Mouse (Mus musculus) right cerebral cortex, postnatal 25 days (tissue): ENCODE measurements around the gene Gale.

Experiments used
- DNase-seq: peaks from one replicate; pipeline ENCODE4 v3.0.0; 2022

The Gale gene

DNA sequence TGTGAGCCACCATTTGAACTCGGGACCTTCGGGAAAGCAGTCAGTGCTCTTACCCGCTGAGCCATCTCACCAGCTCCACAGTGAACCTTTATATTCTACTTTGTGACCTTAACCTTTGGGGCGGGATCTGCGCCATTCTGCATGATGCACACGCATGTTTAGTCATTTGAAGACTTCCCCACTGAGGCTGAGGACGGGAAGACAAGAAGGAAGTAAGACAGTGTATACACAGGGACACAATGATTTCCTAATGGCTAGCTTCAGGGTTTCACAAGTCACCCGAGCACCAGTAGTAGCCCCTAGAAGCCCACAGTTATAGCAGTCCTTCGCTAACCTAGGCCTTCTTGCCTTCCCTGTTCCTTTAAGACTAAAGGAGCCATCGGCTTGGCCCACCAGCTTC, 17.8 kb upstream of the Gale start:
- no peak for DNase-seq

- peak; percentile 93 for DNase-seq
These were observed 17.3 kb upstream of the Gale start, which contains the start of gene Hmgcl for GRCm38 (mm10) chr4:135946278-135946658. Hmgcl (plus strand) TSS chr4:135946448.

GRCm38 (mm10) chr4:135946659-135947301, 16.7 kb upstream of the Gale start:
- no peak for DNase-seq

DNA sequence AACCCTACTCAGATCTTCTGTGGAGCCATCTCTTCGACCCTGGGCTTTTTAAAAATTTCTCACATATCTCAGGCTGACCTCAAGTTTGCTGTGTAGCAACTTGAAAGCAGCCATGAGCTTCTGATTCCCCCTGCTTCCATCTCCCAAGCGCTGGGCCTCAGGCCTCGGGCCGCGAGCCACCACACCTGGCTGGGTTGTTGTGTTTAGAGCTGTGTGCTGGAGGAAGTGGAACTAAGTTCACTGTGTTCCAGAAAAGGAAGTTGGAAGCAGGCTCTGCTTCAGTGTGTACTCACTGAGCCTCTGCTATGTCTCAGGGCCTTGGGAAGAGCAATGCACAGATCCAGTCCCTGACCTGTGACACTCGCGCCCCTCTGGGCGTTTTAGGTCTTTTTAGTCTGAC, 15.4 kb upstream of the Gale start:
- DNase-seq, result no peak

DNA sequence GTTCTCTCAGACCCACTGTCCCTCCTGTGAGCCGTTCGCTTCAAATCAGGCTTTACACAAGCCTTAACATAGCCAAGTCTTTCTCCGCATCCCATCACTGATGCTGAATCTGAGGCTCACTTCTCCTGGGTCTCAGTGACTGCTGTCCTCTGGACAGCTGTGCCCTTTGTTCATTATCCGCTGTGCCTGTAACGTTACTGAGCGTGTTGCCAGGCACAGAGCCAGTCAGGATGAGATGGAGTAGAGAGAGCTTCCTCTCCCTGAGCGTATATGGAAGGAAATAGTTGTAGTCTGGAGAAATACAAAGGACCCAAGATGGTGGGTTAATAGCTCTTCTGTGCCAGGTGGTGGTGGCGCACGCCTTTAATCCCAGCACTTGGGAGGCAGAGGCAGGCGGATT, 14.1 kb upstream of the Gale start:
- DNase-seq, result no peak

- DNase-seq, result no peak
These were observed 13.6 kb upstream of the Gale start for GRCm38 (mm10) chr4:135949911-135950310.

DNA sequence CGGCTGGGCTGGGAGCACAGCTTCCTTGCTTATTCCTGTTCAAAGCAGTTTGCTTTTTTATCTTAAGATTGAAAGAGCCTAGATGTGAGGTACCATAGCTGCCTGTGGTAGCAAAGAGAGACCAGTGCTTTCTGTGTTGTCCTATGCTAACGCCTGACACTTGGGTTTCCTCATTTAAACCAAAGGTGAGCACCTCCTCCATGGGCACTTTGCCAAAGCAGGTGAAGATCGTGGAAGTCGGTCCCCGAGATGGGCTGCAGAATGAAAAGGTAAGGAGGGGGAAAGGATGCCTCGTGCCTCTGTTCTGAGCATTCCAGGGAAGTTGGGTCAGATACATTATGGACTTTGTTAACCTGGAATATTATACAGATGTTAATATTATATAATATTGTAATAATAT, 13.2 kb upstream of the Gale start:
- DNase-seq, result no peak

DNA sequence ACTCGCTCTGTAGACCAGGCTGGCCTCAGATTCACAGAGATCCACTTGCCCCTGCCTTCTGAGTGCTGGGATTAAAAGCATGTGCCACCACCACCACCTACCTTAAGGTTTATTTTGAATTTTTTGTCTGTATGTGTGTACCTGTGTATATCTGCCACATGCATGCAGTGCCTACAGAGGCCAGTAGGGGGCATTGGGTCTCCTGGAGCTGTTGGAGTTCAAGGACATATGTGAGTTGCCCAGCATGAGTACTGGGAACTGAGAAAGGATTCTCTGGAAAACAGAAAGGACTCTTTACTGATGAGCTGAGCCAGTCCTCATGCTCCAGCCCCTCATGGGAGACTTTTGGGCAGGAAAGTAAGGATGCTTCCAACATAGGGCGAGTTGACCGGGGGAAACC, 12.0 kb upstream of the Gale start:
- DNase-seq, result no peak

DNA sequence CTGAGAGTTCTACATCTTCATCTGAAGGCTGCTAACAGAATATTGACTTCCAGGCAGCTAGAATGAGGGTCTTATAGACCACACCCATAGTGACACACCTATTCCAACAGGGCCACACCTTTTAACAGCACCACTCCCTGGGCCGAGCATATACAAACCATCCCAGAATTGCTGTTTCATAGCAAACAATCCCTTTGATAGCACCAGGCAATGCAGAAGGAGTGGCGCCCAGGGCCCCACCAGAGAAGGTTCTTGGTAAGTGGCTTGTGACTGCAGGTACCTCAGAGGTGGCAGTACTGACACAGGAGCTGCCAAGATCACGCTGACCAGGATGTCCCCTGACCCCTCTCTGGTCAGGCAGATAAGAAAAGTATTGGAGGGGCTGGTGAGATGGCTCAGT, 10.3 kb upstream of the Gale start:
- DNase-seq, result no peak

- peak; percentile 55 for DNase-seq
These were observed 9.3 kb upstream of the Gale start for GRCm38 (mm10) chr4:135954241-135954640.

- DNase-seq, result no peak
These were observed 7.6 kb upstream of the Gale start for GRCm38 (mm10) chr4:135955886-135956285.

DNA sequence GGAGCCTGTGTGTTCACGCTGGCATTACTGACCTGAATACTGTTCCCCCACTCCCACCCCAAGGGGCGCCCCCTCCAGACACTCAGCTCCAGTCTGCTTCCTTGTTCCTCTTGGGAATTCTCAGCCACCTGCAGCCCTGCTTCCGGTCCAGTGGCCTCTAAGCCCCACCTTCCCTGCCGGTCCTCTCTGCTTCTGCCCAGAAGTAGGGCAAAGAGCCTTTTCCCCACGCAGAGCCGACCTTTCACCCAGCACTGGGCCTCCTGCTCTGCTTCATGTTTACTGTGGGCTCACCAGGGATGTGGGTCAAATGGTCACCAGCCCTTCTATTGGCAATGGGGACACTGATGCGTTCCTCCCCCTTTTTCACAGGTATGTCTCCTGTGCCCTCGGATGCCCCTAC, 5.2 kb upstream of the Gale start:
- DNase-seq, result no peak

GRCm38 (mm10) chr4:135960717-135961116, 2.8 kb upstream of the Gale start:
- DNase-seq, result peak; percentile 48

DNA sequence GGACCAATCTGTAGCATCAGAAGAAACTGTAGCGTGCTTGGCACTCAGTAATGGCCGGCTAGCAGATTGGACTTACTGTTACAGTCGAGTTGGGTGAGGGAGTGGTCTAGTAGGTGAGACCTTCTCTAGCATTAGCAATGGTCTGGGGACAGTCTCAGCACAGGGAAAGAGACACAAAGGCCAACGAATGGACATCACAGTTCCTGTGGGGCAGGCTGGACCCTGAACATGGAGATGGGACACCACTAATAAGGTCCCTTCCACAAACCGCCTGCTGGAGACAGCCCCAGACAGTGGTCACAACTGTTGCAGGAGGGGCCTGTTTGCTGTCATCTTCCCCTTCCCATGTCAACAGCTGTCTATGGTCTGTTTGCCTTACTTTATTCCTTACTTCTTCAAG, 1.8 kb upstream of the Gale start:
- no peak for DNase-seq

- no peak for DNase-seq
These were observed 1.3 kb upstream of the Gale start for GRCm38 (mm10) chr4:135962198-135962597.

GRCm38 (mm10) chr4:135962946-135963345, 581 bp upstream of the Gale start:
- no peak for DNase-seq

- peak; percentile 61 for DNase-seq
These were observed 899 bp downstream of the Gale start for GRCm38 (mm10) chr4:135964426-135964825.

- DNase-seq, result no peak
These were observed 1.6 kb downstream of the Gale start for GRCm38 (mm10) chr4:135965113-135965512.

DNA sequence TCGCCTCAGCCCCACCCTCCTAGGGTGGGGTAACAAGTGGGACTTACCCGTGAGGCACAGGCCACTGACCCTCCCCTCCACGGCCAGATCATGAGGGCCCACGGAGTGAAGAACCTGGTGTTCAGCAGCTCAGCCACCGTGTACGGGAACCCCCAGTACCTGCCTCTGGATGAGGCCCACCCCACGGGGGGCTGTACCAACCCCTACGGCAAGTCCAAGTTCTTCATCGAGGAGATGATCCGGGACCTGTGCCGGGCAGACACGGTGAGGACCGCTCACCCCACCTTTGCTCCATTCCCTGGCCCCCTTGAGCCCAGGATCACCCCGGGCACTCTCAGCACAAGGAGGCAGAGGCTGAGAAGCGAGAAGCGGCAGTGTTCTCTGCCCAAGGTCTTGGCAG, 2.8 kb downstream of the Gale start:
- no peak for DNase-seq

GRCm38 (mm10) chr4:135967086-135967760, 3.7 kb downstream of the Gale start:
- no peak for DNase-seq

GRCm38 (mm10) chr4:135968271-135968869, 4.8 kb downstream of the Gale start:
- DNase-seq, result no peak

DNA sequence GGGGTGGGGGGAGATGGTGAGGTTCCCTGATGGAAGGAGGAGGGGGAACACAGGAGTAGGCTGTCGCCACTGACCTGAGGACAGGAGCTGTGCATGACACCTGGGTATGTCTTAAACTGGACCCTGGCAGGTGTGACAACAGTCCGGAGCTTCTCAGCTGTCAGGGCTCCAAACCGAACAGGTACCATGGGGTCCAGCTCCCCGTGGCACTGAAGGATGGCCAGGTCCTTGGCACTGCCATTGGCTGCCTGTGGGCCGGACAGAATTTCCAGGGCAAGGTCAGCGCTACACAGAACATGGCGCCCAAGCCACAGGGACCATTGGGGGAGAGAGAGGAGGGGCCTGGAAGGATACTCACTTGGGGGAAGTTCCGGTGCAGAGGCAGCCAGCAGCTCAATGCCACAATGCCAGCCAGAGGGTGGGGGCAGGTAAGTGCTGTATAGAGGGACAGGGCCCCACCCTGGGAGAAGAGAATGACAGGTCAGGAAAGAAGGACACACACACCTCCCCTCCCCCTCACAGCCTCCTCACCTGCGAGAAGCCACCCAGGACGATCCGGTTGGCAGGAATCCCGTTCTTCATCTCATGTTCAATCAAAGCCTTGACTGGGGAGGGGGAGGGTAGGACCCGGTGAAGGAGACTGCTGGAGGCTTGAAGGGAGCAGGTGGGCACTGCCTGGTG, 5.7 kb downstream of the Gale start:
- no peak for DNase-seq

GRCm38 (mm10) chr4:135970585-135970984, 7.1 kb downstream of the Gale start:
- no peak for DNase-seq
